Mouse (Mus musculus): ENCODE measurements at regions not wholly inside any gene's neighbourhood (a gene's known extent, or its start where the extent isn't known, plus 50 kb on each side); places are given as distances from the start of the nearest gene placed in this dataset.

DNA sequence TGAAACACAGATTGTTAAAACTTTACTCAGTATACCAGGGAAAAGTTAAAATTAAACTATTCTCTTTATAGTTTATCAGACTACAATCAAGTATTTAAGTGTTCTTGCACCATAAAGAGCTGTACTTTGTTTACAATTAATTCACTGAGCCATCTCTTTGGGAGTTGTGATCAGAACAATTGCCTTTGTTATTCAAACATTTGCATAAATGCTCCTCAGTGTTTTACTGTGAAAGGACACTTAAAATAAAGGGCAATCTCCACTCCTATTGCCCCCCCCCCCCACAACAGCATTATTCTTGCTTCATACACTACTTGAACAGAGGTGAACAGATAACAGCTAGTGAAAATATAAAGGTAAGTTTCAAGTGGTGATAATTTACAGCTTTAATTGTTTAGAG is 772.1 kb downstream of the Efna5 start:
- TF ChIP-seq CTCF (IDR thresholded peaks at IDR 0.05; ENCODE audit: low read depth), result no peak
- DNase-seq (no peak), ATAC-seq (ENCODE audit: insufficient read depth) (no peak)
- Histone ChIP-seq H3K4me3 (ENCODE audit: low read depth, low read length) (no peak overlapping the region), H3K4me1 (ENCODE audit: insufficient read depth) (no peaks in the 10 kb centered on the region), H3K27me3 (ENCODE audit: insufficient read depth, low read length) (no peaks in the 10 kb centered on the region), H3K4me2 (no peak overlapping the region), H3K9me3 (ENCODE audit: low read depth, low read length) (no peaks in the 10 kb centered on the region), H3K27ac (ENCODE audit: low read depth) (no peak overlapping the region), H3K9ac (no peak overlapping the region), H3K36me3 (ENCODE audit: insufficient read depth) (no peaks in the 10 kb centered on the region)

DNA sequence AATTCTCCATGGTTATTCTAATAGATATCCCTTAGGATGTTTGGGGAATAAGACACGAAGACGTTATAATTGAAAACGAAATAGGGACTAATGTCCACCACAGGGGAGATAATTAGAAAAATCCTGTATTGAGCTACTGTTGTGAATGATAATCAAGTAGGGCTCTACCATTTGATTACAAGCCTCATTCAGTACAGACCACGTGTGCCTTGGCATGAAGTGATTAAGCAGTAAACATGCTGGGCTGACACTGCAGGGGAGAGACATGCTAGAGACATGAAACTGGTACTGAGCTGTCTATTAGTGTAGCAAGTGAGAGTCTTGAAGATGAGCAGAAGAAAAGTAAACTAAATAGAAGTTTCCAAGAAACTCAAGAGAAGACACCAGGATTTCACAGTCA is 797.8 kb downstream of the Efna5 start:
- no peak for TF ChIP-seq CTCF (IDR thresholded peaks at IDR 0.05; ENCODE audit: low read depth)
- Histone ChIP-seq H3K27ac (ENCODE audit: low read depth) (no peak overlapping the region), H3K27me3 (ENCODE audit: insufficient read depth, low read length) (no peaks in the 10 kb centered on the region), H3K4me3 (ENCODE audit: low read depth, low read length) (no peak overlapping the region), H3K9ac (no peak overlapping the region), H3K4me2 (no peak overlapping the region), H3K9me3 (ENCODE audit: low read depth, low read length) (no peaks in the 10 kb centered on the region), H3K4me1 (ENCODE audit: insufficient read depth) (no peaks in the 10 kb centered on the region), H3K36me3 (ENCODE audit: insufficient read depth) (no peaks in the 10 kb centered on the region)
- WGBS, result 74% methylated on average over 4 of the region's 4 CpGs
- no peak for DNase-seq
- ATAC-seq (ENCODE audit: insufficient read depth), result no peak

DNA sequence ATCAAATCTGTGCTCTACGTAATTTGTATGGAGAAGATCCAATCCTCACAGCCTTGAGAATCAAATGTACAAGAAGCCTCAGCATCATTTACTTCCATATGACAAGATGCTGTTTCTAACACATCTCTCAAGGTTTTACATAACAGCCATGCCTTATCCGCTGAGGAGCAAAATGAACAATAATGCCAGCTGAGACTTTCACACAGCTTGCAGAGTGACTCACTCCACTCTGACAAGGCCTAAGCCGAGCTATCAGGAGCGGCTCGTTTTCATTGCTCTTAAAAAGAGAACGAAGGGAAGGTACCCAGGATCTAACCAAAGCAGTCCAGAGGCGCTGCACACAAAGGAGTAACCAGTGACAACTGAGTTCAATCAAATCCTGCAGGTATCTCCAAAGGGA is 803.5 kb downstream of the Efna5 start:
- 72% methylated on average over 7 of the region's 7 CpGs for WGBS
- TF ChIP-seq CTCF (IDR thresholded peaks at IDR 0.05; ENCODE audit: low read depth), result no peak
- ATAC-seq (ENCODE audit: insufficient read depth) (no peak), DNase-seq (no peak)
- no peak overlapping the region for H3K9ac ChIP-seq
- H3K4me3 ChIP-seq (ENCODE audit: low read depth, low read length), result no peak overlapping the region
- no peaks in the 10 kb centered on the region for H3K9me3 ChIP-seq (ENCODE audit: low read depth, low read length)
- H3K27ac ChIP-seq (ENCODE audit: low read depth), result no peak overlapping the region
- no peaks in the 10 kb centered on the region for H3K4me1 ChIP-seq (ENCODE audit: insufficient read depth)
- H3K36me3 ChIP-seq (ENCODE audit: insufficient read depth), result no peaks in the 10 kb centered on the region
- no peak overlapping the region for H3K4me2 ChIP-seq
- H3K27me3 ChIP-seq (ENCODE audit: insufficient read depth, low read length), result no peaks in the 10 kb centered on the region

DNA sequence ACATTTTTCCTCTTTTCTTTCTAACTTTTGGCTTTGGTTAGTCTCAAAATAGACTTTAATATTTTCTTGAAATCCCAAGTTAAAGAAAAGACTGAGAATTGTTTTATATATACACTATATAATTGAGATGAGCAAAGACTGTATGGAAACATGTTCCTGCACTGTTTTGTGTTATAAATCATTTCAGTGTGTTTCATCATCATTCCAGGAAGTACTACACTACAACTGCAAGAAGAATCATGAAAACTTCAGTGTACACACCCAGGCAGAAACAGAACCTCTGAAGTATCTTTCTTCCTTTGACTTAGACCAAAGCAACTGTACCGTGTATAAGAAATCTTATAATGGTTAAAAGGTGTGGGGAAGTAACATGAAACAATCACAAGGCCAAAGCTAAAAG is 816.2 kb downstream of the Efna5 start:
- no peak overlapping the region for H3K9ac ChIP-seq
- no peak for DNase-seq
- WGBS, result 74% methylated on average over 1 of the region's 1 CpGs
- no peak for TF ChIP-seq CTCF (IDR thresholded peaks at IDR 0.05; ENCODE audit: low read depth)
- H3K4me1 ChIP-seq (ENCODE audit: insufficient read depth), result no peaks in the 10 kb centered on the region
- H3K9me3 ChIP-seq (ENCODE audit: low read depth, low read length), result no peaks in the 10 kb centered on the region
- H3K27ac ChIP-seq (ENCODE audit: low read depth), result no peak overlapping the region
- ATAC-seq (ENCODE audit: insufficient read depth), result no peak
- H3K4me2 ChIP-seq, result no peak overlapping the region
- H3K36me3 ChIP-seq (ENCODE audit: insufficient read depth), result no peaks in the 10 kb centered on the region
- no peak overlapping the region for H3K4me3 ChIP-seq (ENCODE audit: low read depth, low read length)
- H3K27me3 ChIP-seq (ENCODE audit: insufficient read depth, low read length), result no peaks in the 10 kb centered on the region

DNA sequence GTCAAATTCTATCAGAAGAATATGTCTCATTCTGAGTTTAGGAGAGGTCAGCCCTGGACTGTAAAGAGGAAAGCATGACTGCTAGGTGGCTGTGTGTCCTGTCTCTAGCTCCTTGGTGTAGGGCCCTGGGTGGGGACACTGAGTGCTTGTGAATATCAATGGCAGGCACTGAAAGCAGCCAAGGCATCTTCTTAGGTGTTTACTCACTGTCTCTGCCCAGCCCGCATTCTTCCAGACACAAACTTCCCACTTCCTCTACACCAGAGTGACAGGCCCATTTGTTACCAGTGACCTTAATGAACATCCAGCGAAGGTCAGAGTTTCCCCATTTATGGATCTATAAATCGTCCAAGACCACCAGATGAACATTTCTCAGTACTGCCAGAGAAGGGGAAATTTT is 823.1 kb downstream of the Efna5 start:
- Histone ChIP-seq H3K36me3 (ENCODE audit: insufficient read depth) (no peaks in the 10 kb centered on the region), H3K9ac (no peak overlapping the region), H3K4me3 (ENCODE audit: low read depth, low read length) (no peak overlapping the region), H3K4me1 (ENCODE audit: insufficient read depth) (no peaks in the 10 kb centered on the region), H3K9me3 (ENCODE audit: low read depth, low read length) (no peaks in the 10 kb centered on the region), H3K4me2 (no peak overlapping the region), H3K27ac (ENCODE audit: low read depth) (no peak overlapping the region), H3K27me3 (ENCODE audit: insufficient read depth, low read length) (no peaks in the 10 kb centered on the region)
- no peak for TF ChIP-seq CTCF (IDR thresholded peaks at IDR 0.05; ENCODE audit: low read depth)
- no peak for DNase-seq
- no peak for ATAC-seq (ENCODE audit: insufficient read depth)
- 30% methylated on average over 3 of the region's 3 CpGs for WGBS

DNA sequence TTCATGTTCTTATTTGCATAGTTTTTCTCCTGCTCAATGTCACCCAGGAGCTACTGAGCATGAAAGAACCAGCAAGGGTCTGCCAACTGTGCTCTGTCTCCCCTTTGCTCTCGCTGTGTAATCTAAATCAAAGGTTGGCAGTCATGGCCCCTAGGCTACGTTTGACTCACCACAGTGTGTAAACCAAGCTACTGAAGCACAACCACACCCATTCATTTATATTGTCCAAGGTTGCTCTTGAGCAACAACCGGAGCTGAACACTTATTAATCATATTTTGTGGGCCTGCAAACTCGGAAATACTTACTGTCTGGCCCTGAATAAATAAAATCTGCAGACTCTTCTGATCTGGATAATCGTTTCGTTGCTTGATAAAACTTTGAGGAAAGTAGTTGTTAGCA is 826.3 kb downstream of the Efna5 start:
- H3K9ac ChIP-seq, result no peak overlapping the region
- H3K9me3 ChIP-seq (ENCODE audit: low read depth, low read length), result no peaks in the 10 kb centered on the region
- H3K4me3 ChIP-seq (ENCODE audit: low read depth, low read length), result no peak overlapping the region
- no peak for ATAC-seq (ENCODE audit: insufficient read depth)
- H3K4me2 ChIP-seq, result no peak overlapping the region
- no peak overlapping the region for H3K27ac ChIP-seq (ENCODE audit: low read depth)
- H3K4me1 ChIP-seq (ENCODE audit: insufficient read depth), result no peaks in the 10 kb centered on the region
- no peak for DNase-seq
- H3K27me3 ChIP-seq (ENCODE audit: insufficient read depth, low read length), result no peaks in the 10 kb centered on the region
- no peak for TF ChIP-seq CTCF (IDR thresholded peaks at IDR 0.05; ENCODE audit: low read depth)
- no peaks in the 10 kb centered on the region for H3K36me3 ChIP-seq (ENCODE audit: insufficient read depth)
- 47% methylated on average over 6 of the region's 6 CpGs for WGBS

DNA sequence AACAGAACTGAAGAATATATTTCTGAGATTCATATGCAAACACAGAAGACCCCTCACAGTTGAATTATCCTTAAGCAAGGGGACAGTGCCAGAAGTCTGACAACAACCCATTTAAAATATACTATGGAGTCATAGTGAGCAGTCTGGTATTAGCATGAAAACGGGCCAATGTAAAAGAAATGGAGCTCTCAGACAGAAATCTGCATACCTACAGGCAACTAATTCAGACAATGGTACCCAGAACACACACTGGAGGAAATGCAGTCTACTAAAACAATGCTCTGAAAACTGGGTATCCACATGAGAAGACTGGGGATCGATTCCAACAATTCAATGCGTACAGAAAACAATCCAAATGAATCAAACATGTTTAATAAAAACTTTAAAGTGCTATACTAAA is 832.1 kb downstream of the Efna5 start:
- 81% methylated on average over 3 of the region's 3 CpGs for whole genome bisulfite sequencing
- DNase-seq (no peak), ATAC-seq (ENCODE audit: insufficient read depth) (no peak)

DNA sequence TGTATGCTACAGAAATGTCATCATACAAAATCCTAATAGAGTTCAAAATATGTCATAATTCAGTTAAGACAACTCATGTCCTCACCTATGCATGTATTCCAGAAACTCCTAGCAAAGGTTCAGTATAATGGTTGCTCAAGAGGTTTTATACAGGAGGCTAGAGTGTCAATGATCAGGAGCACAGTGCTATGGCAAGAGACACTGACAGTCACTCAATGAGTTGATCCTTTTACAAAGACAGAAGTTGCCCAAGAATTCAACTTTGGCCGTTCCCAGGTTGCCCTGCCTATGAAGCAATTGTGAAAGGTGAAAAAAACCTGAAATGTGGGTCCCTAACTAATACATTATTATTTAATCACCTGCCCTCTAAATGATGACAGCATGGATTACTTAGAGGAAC is 850.5 kb downstream of the Efna5 start:
- WGBS, result 61% methylated on average over 1 of the region's 1 CpGs
- TF ChIP-seq CTCF (IDR thresholded peaks at IDR 0.05; ENCODE audit: low read depth), result no peak

More for the DNA sequence above, 832.1 kb downstream of the Efna5 start:
- Histone ChIP-seq H3K27me3 (ENCODE audit: insufficient read depth, low read length) (no peaks in the 10 kb centered on the region), H3K36me3 (ENCODE audit: insufficient read depth) (no peaks in the 10 kb centered on the region), H3K9ac (no peak overlapping the region), H3K9me3 (ENCODE audit: low read depth, low read length) (no peaks in the 10 kb centered on the region), H3K27ac (ENCODE audit: low read depth) (no peak overlapping the region), H3K4me1 (ENCODE audit: insufficient read depth) (no peaks in the 10 kb centered on the region), H3K4me2 (no peak overlapping the region), H3K4me3 (ENCODE audit: low read depth, low read length) (no peak overlapping the region)
- TF ChIP-seq CTCF (IDR thresholded peaks at IDR 0.05; ENCODE audit: low read depth), result no peak

More for the DNA sequence above, 850.5 kb downstream of the Efna5 start:
- no peak overlapping the region for H3K9ac ChIP-seq
- DNase-seq (no peak), ATAC-seq (ENCODE audit: insufficient read depth) (no peak)
- H3K27ac ChIP-seq (ENCODE audit: low read depth), result no peak overlapping the region
- no peaks in the 10 kb centered on the region for H3K9me3 ChIP-seq (ENCODE audit: low read depth, low read length)
- H3K4me3 ChIP-seq (ENCODE audit: low read depth, low read length), result no peak overlapping the region
- no peaks in the 10 kb centered on the region for H3K36me3 ChIP-seq (ENCODE audit: insufficient read depth)
- no peaks in the 10 kb centered on the region for H3K27me3 ChIP-seq (ENCODE audit: insufficient read depth, low read length)
- H3K4me2 ChIP-seq, result no peak overlapping the region
- no peaks in the 10 kb centered on the region for H3K4me1 ChIP-seq (ENCODE audit: insufficient read depth)
